ENCODE assay signal across 9 mouse cellular contexts in the genomic region with DNA sequence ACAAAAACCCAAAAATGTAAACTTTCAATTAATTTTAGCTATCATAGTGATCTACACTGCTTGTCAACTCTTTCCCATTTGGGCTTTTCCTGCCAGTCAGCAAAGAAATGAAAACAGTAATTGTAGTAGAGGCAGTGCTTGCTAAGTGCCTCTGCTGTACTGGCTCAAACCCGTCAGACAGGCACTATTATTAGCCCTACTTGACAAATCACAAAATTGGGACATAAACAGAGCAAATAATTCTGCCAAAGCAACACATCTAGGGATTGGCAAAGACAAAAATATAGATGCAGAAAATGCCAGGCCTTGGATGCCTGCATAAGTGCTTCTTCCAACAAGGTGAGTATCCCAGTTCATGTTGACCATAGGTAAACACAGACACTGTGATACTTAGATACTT. TPM values are rescaled to one million over a fixed set of nuclear protein-coding genes. Genes with fewer than 3 reads are reported as not detected.
DNase-seq lines count a peak whose midpoint lies in the region; ATAC-seq and TF ChIP-seq lines count a peak whose summit lies in the region.
"Had no signal": no experiment of that assay in that cellular context is flagged by ENCODE, and none has a peak within 500 bp of the region (broad histone marks: within the 10 kb centered on the region; RNA-seq: fewer than 3 reads in every experiment).

No protein-coding gene starts in this region.

- ATAC-seq in kidney, embryonic 15.5 days (replicated peaks; ENCODE audit: low FRiP score) = no peak
- no peak for ATAC-seq in hindbrain, embryonic 14.5 days (ENCODE audit: low FRiP score)
- ATAC-seq in midbrain, embryonic 11.5 days (ENCODE audit: low FRiP score) = no peak
- ATAC-seq in cerebellum, adult (ENCODE audit: insufficient number of reproducible peaks, low FRiP score, low TSS enrichment) = no peak

- intact Hi-C loops in left cerebral cortex, postnatal 14 days (cut with DNase I) = no loop called here

- peaks cover 38% of the 10 kb centered on the region for H3K36me3 ChIP-seq in kidney, embryonic 15.5 days
- peaks cover 38% of the 10 kb centered on the region for H3K36me3 ChIP-seq in hindbrain, embryonic 14.5 days (replicated peaks; ENCODE audit: control insufficient read depth, insufficient read depth)
- H3K36me3 ChIP-seq in midbrain, embryonic 11.5 days (ENCODE audit: control insufficient read depth, insufficient read depth, low read length) = peaks cover 3% of the 10 kb centered on the region; the same call in 1 of the 2 replicates

- no peak for DNase-seq in kidney, adult 11 months
- DNase-seq in hindbrain, embryonic 14.5 days (ENCODE audit: low spot score) = no peak
- DNase-seq in midbrain, embryonic 11.5 days (ENCODE audit: low spot score, missing footprints) = peak; percentile 56
- no peak for DNase-seq in adrenal gland, postnatal 36 days
- DNase-seq in left cerebral cortex, postnatal 14 days (ENCODE audit: low spot score in 2 of 2) = no peak
- DNase-seq: kidney, postnatal 25 days had no signal

- H3K27me3 ChIP-seq in kidney, embryonic 15.5 days = no peaks in the 10 kb centered on the region
- no peaks in the 10 kb centered on the region for H3K27me3 ChIP-seq in hindbrain, embryonic 14.5 days (ENCODE audit: control insufficient read depth, insufficient read depth, low read length)
- H3K27me3 ChIP-seq in midbrain, embryonic 11.5 days (ENCODE audit: control insufficient read depth, insufficient read depth, low read length) = no peaks in the 10 kb centered on the region

- no peak overlapping the region for H3K9ac ChIP-seq in kidney, embryonic 15.5 days
- no peak overlapping the region for H3K9ac ChIP-seq in hindbrain, embryonic 14.5 days
- no peak overlapping the region for H3K9ac ChIP-seq in midbrain, embryonic 11.5 days (ENCODE audit: low read length)

- H3K4me3 ChIP-seq in kidney, embryonic 15.5 days (replicated peaks) = peak overlapping the region; percentile 74
- peak overlapping the region; percentile 4; the same call in 1 of the 2 replicates for H3K4me3 ChIP-seq in bone marrow macrophage, adult 2 months (ENCODE audit: insufficient read depth, low read length)
- no peak overlapping the region for H3K4me3 ChIP-seq in hindbrain, embryonic 14.5 days (replicated peaks; ENCODE audit: low read length)
- H3K4me3 ChIP-seq in midbrain, embryonic 11.5 days (ENCODE audit: low read depth, low read length) = no peak overlapping the region

- H3K4me1 ChIP-seq in kidney, embryonic 15.5 days = peaks cover 33% of the 10 kb centered on the region
- peaks cover 31% of the 10 kb centered on the region for H3K4me1 ChIP-seq in bone marrow macrophage, adult 2 months (ENCODE audit: control insufficient read depth, insufficient read depth, low read length)
- H3K4me1 ChIP-seq in hindbrain, embryonic 14.5 days (replicated peaks; ENCODE audit: control insufficient read depth, insufficient read depth, low read length) = peaks cover 25% of the 10 kb centered on the region
- peaks cover 18% of the 10 kb centered on the region for H3K4me1 ChIP-seq in midbrain, embryonic 11.5 days (ENCODE audit: control insufficient read depth, insufficient read depth, low read length)

- no peak for TF ChIP-seq CTCF in bone marrow macrophage, adult 2 months (IDR thresholded peaks at IDR 0.05; ENCODE audit: low read depth, low read length)

- no peak for TF ChIP-seq POLR2A in bone marrow macrophage, adult 2 months (IDR thresholded peaks at IDR 0.05; ENCODE audit: borderline replicate concordance, low read depth, low read length)

- peak overlapping the region; percentile 70 for H3K4me2 ChIP-seq in kidney, embryonic 15.5 days
- H3K4me2 ChIP-seq in hindbrain, embryonic 14.5 days (replicated peaks) = peak overlapping the region; percentile 68
- H3K4me2 ChIP-seq in midbrain, embryonic 11.5 days = peak overlapping the region; percentile 90

- 67% methylated on average over 1 of the region's 1 CpGs for WGBS in kidney, embryonic 15.5 days
- 85% methylated on average over 1 of the region's 1 CpGs for WGBS in hindbrain, embryonic 14.5 days
- 83% methylated on average over 1 of the region's 1 CpGs for WGBS in midbrain, embryonic 11.5 days

- H3K9me3 ChIP-seq in kidney, embryonic 15.5 days (replicated peaks) = no peaks in the 10 kb centered on the region
- H3K9me3 ChIP-seq in hindbrain, embryonic 14.5 days (ENCODE audit: control insufficient read depth, low read length) = no peaks in the 10 kb centered on the region
- no peaks in the 10 kb centered on the region for H3K9me3 ChIP-seq in midbrain, embryonic 11.5 days (ENCODE audit: control insufficient read depth, low read length)

- 0 out of 2 replicates have a peak overlapping the region, but pooled peaks have one; percentile 98 for H3K27ac ChIP-seq in kidney, embryonic 15.5 days
- peak overlapping the region; percentile 11 for H3K27ac ChIP-seq in bone marrow macrophage, adult 2 months (ENCODE audit: insufficient read depth, low read depth, low read length)
- H3K27ac ChIP-seq in hindbrain, embryonic 14.5 days = no peak overlapping the region
- no peak overlapping the region for H3K27ac ChIP-seq in midbrain, embryonic 11.5 days (ENCODE audit: low read depth, low read length)

RNA-seq across cellular contexts. Expression of gene Ubfd1, which starts 1.3 kb away (rescaled TPM):
- polyA plus RNA-seq in kidney, embryonic 15.5 days (2015; fragmentation: Nextera tagmentation; extraction: Ambion mirVana) = 65.3 and 66.2 TPM in 2 replicates
- 27.9 and 29.7 TPM in 2 replicates for polyA plus RNA-seq in bone marrow macrophage, adult 2 months (2012; ENCODE audit: insufficient read depth, insufficient read length, missing spikeins)
- 104 and 120 TPM in 2 replicates for polyA plus RNA-seq in hindbrain, embryonic 14.5 days (2014; fragmentation: Nextera tagmentation; extraction: Ambion mirVana)
- polyA plus RNA-seq in midbrain, embryonic 11.5 days (2014; fragmentation: Nextera tagmentation; extraction: Ambion mirVana) = 94.1 and 94.6 TPM in 2 replicates
- 10 to 100 TPM; 49.5 to 63.8 TPM for total RNA-seq in adrenal gland, postnatal 36 days (2021)
- 10 to 100 TPM; 66.7 to 72.3 TPM for total RNA-seq in left cerebral cortex, postnatal 14 days (2021)

RNA-seq across cellular contexts. Expression of gene Ears2, which starts 1.4 kb away (rescaled TPM):
- 18.6 TPM in 2 replicates for polyA plus RNA-seq in kidney, embryonic 15.5 days (2015; fragmentation: Nextera tagmentation; extraction: Ambion mirVana)
- 1.5 and 2.1 TPM in 2 replicates for polyA plus RNA-seq in bone marrow macrophage, adult 2 months (2012; ENCODE audit: insufficient read depth, insufficient read length, missing spikeins)
- polyA plus RNA-seq in hindbrain, embryonic 14.5 days (2014; fragmentation: Nextera tagmentation; extraction: Ambion mirVana) = 10.8 and 11.1 TPM in 2 replicates
- 13.4 and 16.3 TPM in 2 replicates for polyA plus RNA-seq in midbrain, embryonic 11.5 days (2014; fragmentation: Nextera tagmentation; extraction: Ambion mirVana)
- 10 to 100 TPM; 19.0 to 25.5 TPM for total RNA-seq in adrenal gland, postnatal 36 days (2021)
- total RNA-seq in left cerebral cortex, postnatal 14 days (2021) = 1 to 10 TPM; 6.6 to 7.6 TPM

RNA-seq across cellular contexts. Expression of gene Ndufab1, which starts 36.0 kb away (rescaled TPM):
- polyA plus RNA-seq in kidney, embryonic 15.5 days (2015; fragmentation: Nextera tagmentation; extraction: Ambion mirVana) = 703 and 789 TPM in 2 replicates
- polyA plus RNA-seq in bone marrow macrophage, adult 2 months (2012; ENCODE audit: insufficient read depth, insufficient read length, missing spikeins) = 96.8 and 102 TPM in 2 replicates
- 681 and 682 TPM in 2 replicates for polyA plus RNA-seq in hindbrain, embryonic 14.5 days (2014; fragmentation: Nextera tagmentation; extraction: Ambion mirVana)
- 688 and 709 TPM in 2 replicates for polyA plus RNA-seq in midbrain, embryonic 11.5 days (2014; fragmentation: Nextera tagmentation; extraction: Ambion mirVana)
- total RNA-seq in adrenal gland, postnatal 36 days (2021) = 100 to 1,000 TPM; 502 to 538 TPM
- 100 to 1,000 TPM; 296 to 310 TPM for total RNA-seq in left cerebral cortex, postnatal 14 days (2021)

RNA-seq across cellular contexts. Expression of gene Gga2, which starts 44.6 kb away (rescaled TPM):
- polyA plus RNA-seq in kidney, embryonic 15.5 days (2015; fragmentation: Nextera tagmentation; extraction: Ambion mirVana) = 89.4 and 95.4 TPM in 2 replicates
- 28.4 and 30.2 TPM in 2 replicates for polyA plus RNA-seq in bone marrow macrophage, adult 2 months (2012; ENCODE audit: insufficient read depth, insufficient read length, missing spikeins)
- 33.2 and 44.3 TPM in 2 replicates for polyA plus RNA-seq in hindbrain, embryonic 14.5 days (2014; fragmentation: Nextera tagmentation; extraction: Ambion mirVana)
- polyA plus RNA-seq in midbrain, embryonic 11.5 days (2014; fragmentation: Nextera tagmentation; extraction: Ambion mirVana) = 54.1 and 55.7 TPM in 2 replicates
- 10 to 100 TPM; 16.9 to 17.3 TPM for total RNA-seq in adrenal gland, postnatal 36 days (2021)
- total RNA-seq in left cerebral cortex, postnatal 14 days (2021) = 10 to 100 TPM; 26.8 to 31.9 TPM

Comparison
In these comparisons a context has a peak if more than half of its experiments do, and no peak if none do; other contexts are left out.
1. H3K27ac ChIP-seq: peak in kidney, embryonic 15.5 days (single experiment) and bone marrow macrophage, adult 2 months (single experiment); none in hindbrain, embryonic 14.5 days (single experiment) and midbrain, embryonic 11.5 days (single experiment).
2. H3K4me3 ChIP-seq: peak in kidney, embryonic 15.5 days (single experiment) and bone marrow macrophage, adult 2 months (single experiment); none in hindbrain, embryonic 14.5 days (single experiment) and midbrain, embryonic 11.5 days (single experiment).
3. Peak in every context shown above with its lines, with median percentiles within 50 percentile points of each other: H3K4me2 ChIP-seq.